Comparison of ENCODE assay signal across 23 mouse cellular contexts in genomic region chr15:96842881-96843280, GRCm38 (mm10).
DNase-seq lines count a peak whose midpoint lies in the region; ATAC-seq and TF ChIP-seq lines count a peak whose summit lies in the region.
"Had no signal": no experiment of that assay in that cellular context is flagged by ENCODE, and none has a peak within 500 bp of the region (broad histone marks: within the 10 kb centered on the region; RNA-seq: fewer than 3 reads in every experiment).

No protein-coding gene starts in this region.

- WGBS in stomach, postnatal 0 days: 82% methylated on average over 3 of the region's 3 CpGs
- 84% methylated on average over 3 of the region's 3 CpGs for WGBS in hindbrain, embryonic 10.5 days

- H3K36me3 ChIP-seq in ES-Bruce4 (ENCODE audit: control insufficient read depth, insufficient read depth, low read length, poor library complexity, severe bottlenecking): no peaks in the 10 kb centered on the region
- no peaks in the 10 kb centered on the region for H3K36me3 ChIP-seq in stomach, postnatal 0 days (ENCODE audit: control insufficient read depth, insufficient read depth, low read length)
- H3K36me3 ChIP-seq in hindbrain, embryonic 10.5 days: no peaks in the 10 kb centered on the region
- H3K36me3 ChIP-seq: embryonic facial prominence, embryonic 10.5 days; heart, embryonic 15.5 days; intestine, embryonic 15.5 days had no signal

- TF ChIP-seq EP300 in ES-Bruce4 (IDR thresholded peaks at IDR 0.05; ENCODE audit: insufficient read depth, low read depth, low read length): 0 out of 2 replicates have a peak, but pooled peaks have one; percentile 18
- no peak for TF ChIP-seq EP300 in stomach, postnatal 0 days (optimal IDR thresholded peaks at IDR 0.05)

- no peak for TF ChIP-seq CTCF in gastrocnemius, adult 2 months (IDR thresholded peaks at IDR 0.05)
- no peak for TF ChIP-seq CTCF in ES-Bruce4 (IDR thresholded peaks at IDR 0.05; ENCODE audit: low read depth, low read length)
- TF ChIP-seq CTCF in stomach, postnatal 0 days (IDR thresholded peaks at IDR 0.05; ENCODE audit: low read depth): no peak

- no peak for DNase-seq in gastrocnemius, adult 2 months
- DNase-seq in gastrocnemius, postnatal 25 days: no peak
- peak; percentile 86 for DNase-seq in ZHBTc4 (ENCODE audit: low read depth, low spot score)
- no peak for DNase-seq in stomach, postnatal 0 days (ENCODE audit: low spot score)
- no peak for DNase-seq in hindbrain, embryonic 10.5 days (ENCODE audit: low spot score)
- DNase-seq in adrenal gland, adult 18-20 months (ENCODE audit: low spot score in 2 of 2): no peak
- DNase-seq: adrenal gland, adult 2 months; adrenal gland, postnatal 36 days; B cell, adult 2 months; cerebellum, adult 2 months; cerebellum, postnatal 10 days; forebrain, postnatal 0 days; gastrocnemius, postnatal 36 days; heart, adult 2 months had no signal

- H3K4me2 ChIP-seq in stomach, postnatal 0 days (replicated peaks; ENCODE audit: low read depth): no peak overlapping the region
- H3K4me2 ChIP-seq: forebrain, embryonic 13.5 days; heart, embryonic 11.5 days; heart, embryonic 15.5 days; hindbrain, embryonic 14.5 days; intestine, embryonic 15.5 days had no signal

- 0 out of 2 replicates have a peak, but pooled peaks have one; percentile 27 for ATAC-seq in stomach, postnatal 0 days (ENCODE audit: low FRiP score, low TSS enrichment)
- ATAC-seq: activated CD4-positive, CD25-positive, alpha-beta regulatory T cell, adult 4 months; CD4-positive, CD25-positive, alpha-beta regulatory T cell, adult 4 months; forebrain, embryonic 13.5 days; forebrain, postnatal 0 days; intestine, embryonic 15.5 days had no signal

- no peaks in the 10 kb centered on the region for H3K4me1 ChIP-seq in ES-Bruce4 (ENCODE audit: control insufficient read depth, insufficient read depth, low read length)
- H3K4me1 ChIP-seq in stomach, postnatal 0 days (replicated peaks; ENCODE audit: control insufficient read depth, insufficient read depth): no peaks in the 10 kb centered on the region
- 0 out of 2 replicates have a peak, but pooled peaks cover 4% of the 10 kb centered on the region for H3K4me1 ChIP-seq in hindbrain, embryonic 10.5 days (replicated peaks)
- H3K4me1 ChIP-seq: forebrain, embryonic 13.5 days; heart, embryonic 15.5 days had no signal

- intact Hi-C loops in gastrocnemius, adult 2 months (cut with DNase I): no loop called here

- H3K9me3 ChIP-seq in ES-Bruce4 (replicated peaks; ENCODE audit: control insufficient read depth, insufficient read depth, low read length, poor library complexity, severe bottlenecking): no peaks in the 10 kb centered on the region
- no peaks in the 10 kb centered on the region for H3K9me3 ChIP-seq in stomach, postnatal 0 days (ENCODE audit: control insufficient read depth, low read length)
- no peaks in the 10 kb centered on the region for H3K9me3 ChIP-seq in hindbrain, embryonic 10.5 days
- H3K9me3 ChIP-seq: embryonic facial prominence, embryonic 10.5 days; forebrain, embryonic 13.5 days; heart, embryonic 15.5 days; intestine, embryonic 15.5 days had no signal

- no peaks in the 10 kb centered on the region for H3K27me3 ChIP-seq in ES-Bruce4 (ENCODE audit: control insufficient read depth, insufficient read depth, low read length, poor library complexity, severe bottlenecking)
- H3K27me3 ChIP-seq in stomach, postnatal 0 days (ENCODE audit: control insufficient read depth, insufficient read depth, low read length): no peaks in the 10 kb centered on the region
- H3K27me3 ChIP-seq in hindbrain, embryonic 10.5 days (ENCODE audit: insufficient read depth, poor library complexity, severe bottlenecking): no peaks in the 10 kb centered on the region
- H3K27me3 ChIP-seq: forebrain, embryonic 13.5 days; heart, embryonic 15.5 days; intestine, embryonic 15.5 days had no signal

- H3K27ac ChIP-seq in gastrocnemius, adult 2 months: 0 out of 2 replicates have a peak overlapping the region, but pooled peaks have one; percentile 6
- H3K27ac ChIP-seq in ES-Bruce4 (ENCODE audit: insufficient read depth, low read length): no peak overlapping the region
- peak overlapping the region; percentile 19; the same call in 1 of the 2 replicates for H3K27ac ChIP-seq in stomach, postnatal 0 days (replicated peaks)
- no peak overlapping the region for H3K27ac ChIP-seq in hindbrain, embryonic 10.5 days
- H3K27ac ChIP-seq: embryonic facial prominence, embryonic 10.5 days; forebrain, embryonic 13.5 days; heart, embryonic 15.5 days; hindbrain, embryonic 14.5 days had no signal

- no peak for TF ChIP-seq POLR2A in ES-Bruce4 (IDR thresholded peaks at IDR 0.05; ENCODE audit: insufficient read depth, low read length)

- no peak overlapping the region for H3K9ac ChIP-seq in ES-Bruce4 (ENCODE audit: low read depth, poor library complexity, severe bottlenecking)
- H3K9ac ChIP-seq in stomach, postnatal 0 days (ENCODE audit: low read length): no peak overlapping the region
- H3K9ac ChIP-seq: forebrain, embryonic 13.5 days; forebrain, postnatal 0 days; heart, embryonic 15.5 days; hindbrain, embryonic 14.5 days; intestine, embryonic 15.5 days had no signal

- H3K4me3 ChIP-seq in gastrocnemius, adult 2 months: no peak overlapping the region
- H3K4me3 ChIP-seq in ES-Bruce4 (ENCODE audit: low read depth, low read length): no peak overlapping the region
- no peak overlapping the region for H3K4me3 ChIP-seq in stomach, postnatal 0 days (ENCODE audit: low read depth, low read length)
- no peak overlapping the region for H3K4me3 ChIP-seq in hindbrain, embryonic 10.5 days
- H3K4me3 ChIP-seq: embryonic facial prominence, embryonic 10.5 days; forebrain, embryonic 13.5 days; heart, adult 2 months; heart, embryonic 15.5 days; intestine, embryonic 15.5 days had no signal

Comparison
In these comparisons a context has a peak if more than half of its experiments do, and no peak if none do; other contexts are left out.
1. H3K27ac ChIP-seq: peak in gastrocnemius, adult 2 months (single experiment) and stomach, postnatal 0 days (single experiment); none in ES-Bruce4 (single experiment) and hindbrain, embryonic 10.5 days (single experiment).